Mouse (Mus musculus): ENCODE measurements at regions not wholly inside any gene's neighbourhood (a gene's known extent, or its start where the extent isn't known, plus 50 kb on each side); places are given as distances from the start of the nearest gene placed in this dataset.

- ATAC-seq (ENCODE audit: insufficient read depth) = no peak
These were observed 52.7 kb upstream of the Nap1l1 start for GRCm38 (mm10) chr10:111420195-111420838.

GRCm38 (mm10) chr10:111422057-111422456 lies 51.0 kb upstream of the Nap1l1 start:
- Histone ChIP-seq H3K4me1 (replicated peaks; ENCODE audit: control insufficient read depth in 2 of 2, insufficient read depth in 2 of 2, low read length in 1 of 2) (peaks cover 0 to 11% of the 10 kb centered on the region in 2 experiments; a peak in 3 of 4 replicates), H3K9me3 (ENCODE audit: control insufficient read depth, low read length) (no peaks in the 10 kb centered on the region), H3K27ac (no peak overlapping the region), H3K27me3 (ENCODE audit: control insufficient read depth, insufficient read depth, low read length) (no peaks in the 10 kb centered on the region), H3K4me3 (ENCODE audit: insufficient read depth in 1 of 2, low read depth in 2 of 2, low read length in 2 of 2) (0 out of 4 replicates have a peak overlapping the region, but pooled peaks of 1 of the 2 experiments have one; percentile 0), H3K4me2 (ENCODE audit: low read depth) (peak overlapping the region; percentile 22; the same call in 1 of the 2 replicates), H3K36me3 (replicated peaks; ENCODE audit: control insufficient read depth, insufficient read depth, low read depth) (no peaks in the 10 kb centered on the region), H3K9ac (replicated peaks) (no peak overlapping the region)
- DNase-seq (ENCODE audit: low read depth in 3 of 3, low spot score in 3 of 3) (no peak), ATAC-seq (ENCODE audit: insufficient read depth) (no peak)
- WGBS (ENCODE audit: insufficient replicate concordance) = 5% methylated on average over 6 of the region's 6 CpGs
- TF ChIP-seq CTCF (IDR thresholded peaks at IDR 0.05; ENCODE audit: low read depth) (no peak), EP300 (IDR thresholded peaks at IDR 0.05; ENCODE audit: low read depth) (no peak)

More at GRCm38 (mm10) chr10:111420195-111420838, 52.7 kb upstream of the Nap1l1 start:
- Histone ChIP-seq H3K4me2 (ENCODE audit: low read depth) (peak overlapping the region; percentile 15; the same call in 1 of the 2 replicates), H3K27me3 (ENCODE audit: control insufficient read depth, insufficient read depth, low read length) (no peaks in the 10 kb centered on the region), H3K36me3 (replicated peaks; ENCODE audit: control insufficient read depth, insufficient read depth, low read depth) (no peaks in the 10 kb centered on the region), H3K27ac (no peak overlapping the region), H3K9ac (replicated peaks) (no peak overlapping the region), H3K9me3 (ENCODE audit: control insufficient read depth, low read length) (no peaks in the 10 kb centered on the region), H3K4me3 (ENCODE audit: insufficient read depth in 1 of 2, low read depth in 2 of 2, low read length in 2 of 2) (no peak overlapping the region), H3K4me1 (replicated peaks; ENCODE audit: control insufficient read depth in 2 of 2, insufficient read depth in 2 of 2, low read length in 1 of 2) (peaks cover 0 to 11% of the 10 kb centered on the region in 2 experiments; a peak in 3 of 4 replicates)
- 13% methylated on average over 7 of the region's 7 CpGs for WGBS (ENCODE audit: insufficient replicate concordance)
- no peak for DNase-seq (ENCODE audit: low read depth in 3 of 3, low spot score in 3 of 3)
- TF ChIP-seq CTCF (IDR thresholded peaks at IDR 0.05; ENCODE audit: low read depth) = no peak
- no peak for TF ChIP-seq EP300 (IDR thresholded peaks at IDR 0.05; ENCODE audit: low read depth)

- Histone ChIP-seq H3K27ac (no peak overlapping the region), H3K4me2 (ENCODE audit: low read depth) (peak overlapping the region; percentile 42), H3K27me3 (ENCODE audit: control insufficient read depth, insufficient read depth, low read length) (no peaks in the 10 kb centered on the region), H3K9me3 (ENCODE audit: control insufficient read depth, low read length) (no peaks in the 10 kb centered on the region), H3K4me3 (ENCODE audit: insufficient read depth in 1 of 2, low read depth in 2 of 2, low read length in 2 of 2) (peak overlapping the region in 1 of 2 experiments; percentile 24; a peak in 1 of 4 replicates), H3K9ac (replicated peaks) (no peak overlapping the region; the same call in 1 of the 2 replicates), H3K36me3 (replicated peaks; ENCODE audit: control insufficient read depth, insufficient read depth, low read depth) (no peaks in the 10 kb centered on the region), H3K4me1 (replicated peaks; ENCODE audit: control insufficient read depth in 2 of 2, insufficient read depth in 2 of 2, low read length in 1 of 2) (peaks cover 0 to 11% of the 10 kb centered on the region in 2 experiments; a peak in 3 of 4 replicates)
- no peak; the same call in 1 of the 2 replicates for ATAC-seq (ENCODE audit: insufficient read depth)
- TF ChIP-seq CTCF (IDR thresholded peaks at IDR 0.05; ENCODE audit: low read depth) (no peak), EP300 (IDR thresholded peaks at IDR 0.05; ENCODE audit: low read depth) (no peak)
- 7% methylated on average over 11 of the region's 11 CpGs for WGBS (ENCODE audit: insufficient replicate concordance)
- DNase-seq (ENCODE audit: low read depth in 3 of 3, low spot score in 3 of 3) = no peak
These were observed 50.4 kb upstream of the Nap1l1 start for GRCm38 (mm10) chr10:111422649-111423048.
